Mouse (Mus musculus) neural tube, embryonic 11.5 days (tissue): ENCODE measurements around the gene Colgalt2. TPM values are rescaled to one million over a fixed set of nuclear protein-coding genes. Genes with fewer than 3 reads are reported as not detected.

ENCODE experiments used
- ATAC-seq: fragments of 200-750 bp; cut with Nextera tagmentation; 2 replicates; pipeline ENCODE4 v1.8.0; 2017; ENCODE audit warnings: moderate number of reproducible peaks, mild to moderate bottlenecking, moderate TSS enrichment, moderate library complexity; ENCODE audit not compliant: insufficient read depth, low FRiP score, low TSS enrichment
- DNase-seq: peaks from one replicate; pipeline ENCODE4 v3.0.0-alpha.2; 2015; ENCODE audit warnings: low spot score
- H3K27ac ChIP-seq: fragments of 300-500 bp; sonication (generic); 2 replicates; pipeline ENCODE4 v1.5.1; 2014; ENCODE audit warnings: low read depth, mild to moderate bottlenecking, low read length
- H3K27me3 ChIP-seq: fragments of 300-500 bp; sonication (generic); 2 replicates; pipeline ENCODE4 v1.6.1; 2014; ENCODE audit warnings: mild to moderate bottlenecking, low read length, mixed read lengths; ENCODE audit not compliant: control insufficient read depth, insufficient read depth
- H3K36me3 ChIP-seq: fragments of 300-500 bp; sonication (generic); 2 replicates; pipeline ENCODE4 v1.6.1; 2014; ENCODE audit warnings: mild to moderate bottlenecking, low read length, moderate library complexity, mixed read lengths; ENCODE audit not compliant: control insufficient read depth, insufficient read depth
- H3K4me1 ChIP-seq: fragments of 300-500 bp; sonication (generic); 2 replicates; pipeline ENCODE4 v1.6.1; 2014; ENCODE audit warnings: low read length, mixed read lengths; ENCODE audit not compliant: control insufficient read depth, insufficient read depth
- H3K4me2 ChIP-seq: fragments of 300-500 bp; sonication (generic); 2 replicates; pipeline ENCODE4 v1.6.1; 2014; ENCODE audit warnings: low read depth, mild to moderate bottlenecking, moderate library complexity
- H3K4me3 ChIP-seq: fragments of 300-500 bp; sonication (generic); 2 replicates; pipeline ENCODE4 v1.5.1; 2014; ENCODE audit warnings: low read depth, low read length
- H3K9ac ChIP-seq: fragments of 300-500 bp; sonication (generic); 2 replicates; pipeline ENCODE4 v1.6.1; 2014; ENCODE audit warnings: mild to moderate bottlenecking, low read length
- H3K9me3 ChIP-seq: fragments of 300-500 bp; sonication (generic); 2 replicates; pipeline ENCODE4 v1.6.1; 2016; ENCODE audit warnings: low read length; ENCODE audit not compliant: control insufficient read depth
- WGBS: fragments of 180-500 bp; shearing (Covaris S2); extraction: QIAGEN DNeasy Blood & Tissue Kit; methylation state at CpG from one replicate; pipeline ENCODE4 v1.1.7; 2014; 5-methylcytosine and 5-hydroxymethylcytosine counted together
- polyA plus RNA-seq: library from polyadenylated mRNA; unstranded; fragments of >200 nt; fragmentation: Nextera tagmentation; extraction: Ambion mirVana; gene quantifications from 2 replicates; pipeline ENCODE4 v1.2.1, GENCODE M21; 2014

Colgalt2 gene
- polyA plus RNA-seq, 1 experiment from 2014 or later, result 3.7 TPM

- H3K27me3 ChIP-seq, result no peaks in the 10 kb centered on the region
- no peak overlapping the region for H3K27ac ChIP-seq
- ATAC-seq (no peak), DNase-seq (no peak)
- no peak overlapping the region for H3K4me3 ChIP-seq
- H3K9ac ChIP-seq, result no peak overlapping the region
- H3K4me1 ChIP-seq, result no peaks in the 10 kb centered on the region
- no peak overlapping the region for H3K4me2 ChIP-seq
- H3K36me3 ChIP-seq, result no peaks in the 10 kb centered on the region; the same call in 1 of the 2 replicates
- no peaks in the 10 kb centered on the region for H3K9me3 ChIP-seq
- WGBS, result 91% methylated on average over 6 of the region's 6 CpGs
Measured at GRCm38 (mm10) chr1:152542747-152543378, 143.2 kb downstream of the Colgalt2 start.

GRCm38 (mm10) chr1:152543449-152544159 is 144.0 kb downstream of the Colgalt2 start:
- Histone ChIP-seq H3K27ac (no peak overlapping the region), H3K36me3 (no peaks in the 10 kb centered on the region; the same call in 1 of the 2 replicates), H3K4me2 (no peak overlapping the region), H3K4me3 (no peak overlapping the region), H3K27me3 (no peaks in the 10 kb centered on the region), H3K9me3 (no peaks in the 10 kb centered on the region), H3K4me1 (no peaks in the 10 kb centered on the region), H3K9ac (no peak overlapping the region)
- DNase-seq (no peak), ATAC-seq (no peak)
- 91% methylated on average over 2 of the region's 2 CpGs for WGBS

- 83% methylated on average over 13 of the region's 13 CpGs for WGBS
- ATAC-seq, result no peak
- H3K36me3 ChIP-seq, result no peaks in the 10 kb centered on the region; the same call in 1 of the 2 replicates
Measured at GRCm38 (mm10) chr1:152549061-152549738, 149.6 kb downstream of the Colgalt2 start.

DNA sequence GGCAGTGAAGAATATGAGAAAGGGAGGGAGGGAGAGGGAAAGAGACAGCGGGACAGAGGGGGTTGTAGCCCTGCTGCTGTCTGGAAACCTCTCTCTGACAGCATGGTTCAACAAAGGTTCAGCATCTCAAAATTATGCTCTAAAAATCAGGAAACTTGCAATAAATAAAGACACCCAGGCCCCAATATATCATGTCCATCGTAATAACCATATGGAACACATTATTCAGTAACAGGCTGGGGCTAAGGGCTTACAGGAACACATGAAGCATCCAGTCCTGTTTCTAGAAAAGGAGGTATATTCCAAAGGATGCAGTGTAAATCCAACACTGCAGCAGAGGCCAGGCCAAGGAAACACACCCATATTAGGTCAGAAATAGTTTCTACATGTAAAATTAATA is 150.9 kb downstream of the Colgalt2 start:
- no peak overlapping the region for H3K4me3 ChIP-seq
- H3K4me2 ChIP-seq, result no peak overlapping the region
- no peak for ATAC-seq
- no peaks in the 10 kb centered on the region for H3K9me3 ChIP-seq
- no peaks in the 10 kb centered on the region; the same call in 1 of the 2 replicates for H3K4me1 ChIP-seq
- no peak for DNase-seq
- H3K9ac ChIP-seq, result no peak overlapping the region
- no peak overlapping the region for H3K27ac ChIP-seq
- WGBS, result 57% methylated on average over 2 of the region's 2 CpGs
- no peaks in the 10 kb centered on the region for H3K36me3 ChIP-seq
- H3K27me3 ChIP-seq, result no peaks in the 10 kb centered on the region

More at GRCm38 (mm10) chr1:152549061-152549738, 149.6 kb downstream of the Colgalt2 start:
- Histone ChIP-seq H3K4me1 (no peaks in the 10 kb centered on the region; the same call in 1 of the 2 replicates), H3K27ac (no peak overlapping the region), H3K27me3 (no peaks in the 10 kb centered on the region), H3K9ac (no peak overlapping the region), H3K4me2 (no peak overlapping the region), H3K4me3 (no peak overlapping the region), H3K9me3 (no peaks in the 10 kb centered on the region)
- DNase-seq, result no peak

DNA sequence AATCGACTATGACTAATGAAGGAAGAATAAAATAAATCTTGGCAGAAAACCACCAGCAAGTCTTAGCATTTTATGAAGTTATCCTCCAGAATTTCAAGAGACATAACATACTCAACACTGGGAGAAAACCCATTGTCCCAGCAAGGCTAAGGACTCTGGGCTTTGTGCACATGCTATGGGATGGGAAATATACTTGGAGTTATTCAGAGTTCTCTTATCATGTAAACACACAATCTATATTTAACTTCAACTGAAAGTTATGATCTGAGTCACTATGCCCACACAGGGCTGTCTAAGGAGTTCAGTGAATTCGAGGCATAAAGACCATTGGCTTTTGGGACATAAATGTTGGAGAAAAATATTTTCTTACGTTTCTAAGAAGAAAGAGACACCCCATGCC is 151.3 kb downstream of the Colgalt2 start:
- H3K9ac ChIP-seq, result no peak overlapping the region
- H3K4me3 ChIP-seq, result no peak overlapping the region
- no peak for DNase-seq
- H3K4me2 ChIP-seq, result no peak overlapping the region
- ATAC-seq, result no peak
- peaks cover 2% of the 10 kb centered on the region for H3K4me1 ChIP-seq
- H3K27ac ChIP-seq, result no peak overlapping the region
- no peaks in the 10 kb centered on the region for H3K9me3 ChIP-seq
- H3K27me3 ChIP-seq, result no peaks in the 10 kb centered on the region
- H3K36me3 ChIP-seq, result no peaks in the 10 kb centered on the region
- 84% methylated on average over 3 of the region's 3 CpGs for WGBS

DNA sequence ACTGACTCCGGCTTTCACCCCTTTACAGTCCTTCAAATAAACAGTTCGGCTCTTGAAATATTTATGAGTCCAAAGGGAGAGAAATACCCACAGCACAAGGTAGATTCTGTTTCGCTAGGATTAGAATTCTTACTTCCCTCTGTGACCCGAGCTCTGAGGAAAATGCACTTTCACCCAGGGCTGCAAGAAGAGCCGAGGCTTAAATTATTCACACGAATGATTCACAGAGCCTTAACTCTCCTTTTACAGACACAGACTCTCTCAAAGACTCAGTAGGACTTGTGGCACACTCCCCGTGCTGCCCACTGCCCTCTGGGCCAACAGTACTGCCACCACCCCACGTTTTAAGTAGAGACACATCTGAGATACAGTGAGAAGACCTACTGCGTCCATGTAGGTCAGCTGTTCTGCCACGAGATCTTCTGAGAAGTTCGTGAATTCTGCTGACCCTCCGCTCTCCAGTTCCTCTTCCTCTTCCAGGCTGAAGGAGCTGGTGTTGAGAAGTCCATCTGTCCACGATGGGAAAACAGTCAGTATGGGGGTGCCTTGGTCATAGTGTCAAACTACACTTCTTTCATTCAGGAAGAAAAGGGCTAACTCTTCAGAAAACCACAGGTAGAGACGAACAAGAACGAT is 154.4 kb downstream of the Colgalt2 start:
- H3K4me3 ChIP-seq, result no peak overlapping the region
- DNase-seq (no peak), ATAC-seq (no peak)
- H3K9me3 ChIP-seq, result no peaks in the 10 kb centered on the region
- no peak overlapping the region for H3K9ac ChIP-seq
- H3K4me1 ChIP-seq, result peaks cover 9% of the 10 kb centered on the region
- no peaks in the 10 kb centered on the region for H3K27me3 ChIP-seq
- H3K36me3 ChIP-seq, result no peaks in the 10 kb centered on the region
- no peak overlapping the region for H3K27ac ChIP-seq
- no peak overlapping the region for H3K4me2 ChIP-seq
- 74% methylated on average over 15 of the region's 15 CpGs for WGBS

DNA sequence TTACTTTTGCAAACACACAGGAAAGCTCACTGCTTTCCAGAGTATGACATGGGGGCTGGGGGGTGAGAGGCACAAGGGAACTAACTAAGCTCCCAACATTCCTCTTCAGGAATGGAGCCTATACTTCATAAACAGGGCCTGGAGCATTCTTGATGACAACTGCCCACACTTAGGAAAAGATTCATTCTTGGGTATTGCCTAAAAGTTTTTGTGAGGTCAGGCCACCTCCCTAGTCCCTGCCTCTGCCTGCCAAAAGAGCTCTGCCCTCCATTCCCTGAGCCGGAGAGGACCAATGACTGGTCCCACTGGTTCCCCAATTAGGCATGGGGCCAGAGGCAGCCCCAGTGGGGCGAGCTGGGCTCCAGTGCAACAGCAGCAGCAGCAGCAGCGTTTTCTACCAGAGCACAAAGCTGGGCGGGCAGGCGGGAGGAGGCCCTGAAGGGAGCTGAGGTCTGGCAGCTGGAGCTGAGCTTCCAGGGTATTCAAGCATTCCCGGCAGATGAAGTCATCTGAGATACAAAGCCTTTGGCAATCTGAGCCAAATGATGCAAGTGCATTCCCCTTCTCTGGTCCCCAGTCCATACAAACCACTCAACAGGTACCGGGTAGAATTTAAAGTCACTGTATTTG is 156.4 kb downstream of the Colgalt2 start:
- H3K4me2 ChIP-seq, result no peak overlapping the region
- no peaks in the 10 kb centered on the region for H3K27me3 ChIP-seq
- H3K4me1 ChIP-seq, result peaks cover 9% of the 10 kb centered on the region
- DNase-seq (peak; percentile 64), ATAC-seq (peak; percentile 61; the same call in 1 of the 2 replicates)
- H3K9ac ChIP-seq, result 0 out of 2 replicates have a peak overlapping the region, but pooled peaks have one; percentile 5
- H3K4me3 ChIP-seq, result no peak overlapping the region
- no peak overlapping the region for H3K27ac ChIP-seq
- 37% methylated on average over 7 of the region's 7 CpGs for WGBS
- no peaks in the 10 kb centered on the region for H3K36me3 ChIP-seq
- H3K9me3 ChIP-seq, result no peaks in the 10 kb centered on the region

DNA sequence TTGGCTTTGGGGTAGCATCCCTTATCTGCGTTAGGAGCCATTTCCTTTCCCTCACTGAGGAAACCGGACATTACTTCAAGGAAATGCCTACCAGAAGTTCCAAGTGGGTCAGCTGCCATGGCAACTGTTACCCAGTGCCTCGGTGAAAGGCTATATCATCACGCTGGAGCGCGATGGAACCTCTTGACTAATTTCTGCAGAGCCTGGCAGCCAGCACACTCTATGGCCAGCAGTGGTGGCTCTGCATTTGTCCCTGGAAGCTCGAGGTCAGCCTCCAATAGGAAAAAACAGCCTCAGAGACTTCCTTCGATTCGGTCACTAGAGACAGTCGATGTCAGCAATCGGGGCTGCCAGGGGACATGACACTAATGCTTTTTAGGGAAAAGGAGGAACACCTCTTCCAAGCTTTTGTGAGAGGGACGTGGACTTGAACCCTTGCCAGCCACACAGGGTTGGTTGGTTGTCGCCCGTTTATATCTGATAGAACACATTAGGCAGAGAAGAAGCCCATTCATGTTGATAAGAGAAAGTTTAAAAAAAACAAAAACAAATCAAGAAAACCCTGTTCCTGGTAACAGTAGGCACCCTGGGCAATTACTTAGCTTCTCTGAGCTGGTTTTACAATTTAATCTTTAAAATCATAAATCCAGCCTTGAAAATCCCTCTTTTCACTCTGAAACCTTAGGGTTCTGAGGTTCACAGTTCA is 157.1 kb downstream of the Colgalt2 start:
- 69% methylated on average over 14 of the region's 14 CpGs for WGBS
- Histone ChIP-seq H3K36me3 (no peaks in the 10 kb centered on the region), H3K4me2 (no peak overlapping the region), H3K27ac (no peak overlapping the region), H3K4me3 (no peak overlapping the region), H3K9ac (no peak overlapping the region), H3K9me3 (no peaks in the 10 kb centered on the region), H3K4me1 (peaks cover 9% of the 10 kb centered on the region), H3K27me3 (no peaks in the 10 kb centered on the region)
- ATAC-seq (no peak; the same call in 1 of the 2 replicates), DNase-seq (no peak)
